Mouse (Mus musculus) myocyte (in vitro differentiated cells): Measurements from ENCODE around the gene Rapgef2.
"Not testable (repeated sequence)": the region's sequence is repeated elsewhere in the genome, so short reads cannot be mapped to it uniquely, and the experiment has no call there.

Experiments
- CEBPB ChIP-seq: IDR thresholded peaks from 2 replicates; pipeline ENCODE4 v1.6.1; 2011; ENCODE audit warnings: mild to moderate bottlenecking, moderate library complexity; ENCODE audit not compliant: poor library complexity, insufficient read depth, severe bottlenecking
- E2F4 ChIP-seq: IDR thresholded peaks from one replicate; pipeline ENCODE4 v1.6.1; 2011; ENCODE audit warnings: mild to moderate bottlenecking, control low read depth, moderate library complexity; ENCODE audit not compliant: insufficient read depth
- MAX ChIP-seq: IDR thresholded peaks from one replicate; pipeline ENCODE4 v1.6.1; 2011; ENCODE audit warnings: low read depth, mild to moderate bottlenecking, control low read depth
- MYOD1 ChIP-seq, 3 experiments: IDR thresholded peaks; one replicate each; pipeline ENCODE4 v1.6.1; 2011; ENCODE audit warnings: control low read depth in 2 of 3, low read depth in 2 of 3, mild to moderate bottlenecking in 2 of 3, moderate library complexity in 1 of 3; ENCODE audit not compliant: insufficient read length in 2 of 3, control insufficient read depth in 1 of 3
- POLR2A ChIP-seq: IDR thresholded peaks from one replicate; pipeline ENCODE4 v1.6.1; 2011; ENCODE audit warnings: low read depth, mild to moderate bottlenecking, control low read depth, moderate library complexity; ENCODE audit not compliant: insufficient read length
- POLR2AphosphoS2 ChIP-seq: IDR thresholded peaks from one replicate; pipeline ENCODE4 v1.6.1; 2011; ENCODE audit warnings: low read depth, control low read depth; ENCODE audit not compliant: insufficient read length
- TCF12 ChIP-seq: IDR thresholded peaks from one replicate; pipeline ENCODE4 v1.6.1; 2011; ENCODE audit warnings: mild to moderate bottlenecking, control low read depth; ENCODE audit not compliant: poor library complexity, insufficient read depth, severe bottlenecking
- TCF3 ChIP-seq: IDR thresholded peaks from one replicate; pipeline ENCODE4 v1.6.1; 2011; ENCODE audit warnings: low read depth, control low read depth; ENCODE audit not compliant: insufficient read length
- USF1 ChIP-seq: IDR thresholded peaks from one replicate; pipeline ENCODE4 v1.6.1; 2011; ENCODE audit warnings: low read depth, mild to moderate bottlenecking, control low read depth, moderate library complexity

DNA sequence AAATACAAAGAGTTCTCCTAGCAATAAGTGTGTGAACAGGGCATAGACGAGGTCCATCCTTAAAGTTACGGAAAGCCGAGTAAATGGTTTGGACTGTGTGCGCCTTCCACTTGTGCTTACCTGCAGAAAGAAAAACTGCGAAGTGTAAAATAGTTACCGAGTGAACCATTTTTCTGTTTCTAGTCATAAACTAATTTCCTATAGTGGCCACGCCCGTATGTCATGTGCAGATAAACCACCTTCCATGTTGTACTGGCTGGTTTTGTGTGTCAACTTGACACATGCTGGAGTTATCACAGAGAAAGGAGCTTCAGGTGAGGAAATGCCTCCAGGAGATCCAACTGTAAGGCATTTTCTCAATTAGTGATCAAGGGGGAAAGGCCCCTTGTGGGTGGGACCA lies 115.2 kb downstream of the Rapgef2 start:
- not testable (repeated sequence) for TF ChIP-seq POLR2A; POLR2AphosphoS2; TCF12; MYOD1 (IDR thresholded peaks at IDR 0.05; ENCODE audit: control insufficient read depth in 1 of 3, insufficient read length in 2 of 3, low read depth in 2 of 3); USF1; TCF3; MAX; CEBPB; E2F4
